Mouse (Mus musculus): ENCODE results near the gene Ugt1a9.

Ugt1a9 gene

DNA sequence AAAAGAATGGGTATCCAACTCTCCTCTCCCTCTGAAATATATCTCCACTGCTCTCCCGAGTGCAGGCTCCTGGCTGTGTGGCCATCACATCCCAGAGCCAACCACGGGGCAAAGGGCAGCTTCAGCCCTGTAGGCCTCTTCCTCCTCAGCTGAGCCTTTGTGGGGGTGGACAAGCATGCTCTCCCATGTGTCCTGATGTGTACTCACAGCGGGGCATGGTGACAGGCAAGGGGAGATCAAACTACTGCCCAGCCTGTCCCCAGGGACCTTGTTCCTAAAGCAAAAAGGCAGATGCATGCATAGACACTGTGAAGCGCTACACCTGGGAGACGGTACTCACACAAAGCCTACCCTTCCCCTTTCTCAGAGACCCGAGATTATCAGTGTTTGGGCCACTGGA is 189.5 kb downstream of the Ugt1a9 start:
- DNase-seq (ENCODE audit: low spot score), result peak; percentile 31

DNA sequence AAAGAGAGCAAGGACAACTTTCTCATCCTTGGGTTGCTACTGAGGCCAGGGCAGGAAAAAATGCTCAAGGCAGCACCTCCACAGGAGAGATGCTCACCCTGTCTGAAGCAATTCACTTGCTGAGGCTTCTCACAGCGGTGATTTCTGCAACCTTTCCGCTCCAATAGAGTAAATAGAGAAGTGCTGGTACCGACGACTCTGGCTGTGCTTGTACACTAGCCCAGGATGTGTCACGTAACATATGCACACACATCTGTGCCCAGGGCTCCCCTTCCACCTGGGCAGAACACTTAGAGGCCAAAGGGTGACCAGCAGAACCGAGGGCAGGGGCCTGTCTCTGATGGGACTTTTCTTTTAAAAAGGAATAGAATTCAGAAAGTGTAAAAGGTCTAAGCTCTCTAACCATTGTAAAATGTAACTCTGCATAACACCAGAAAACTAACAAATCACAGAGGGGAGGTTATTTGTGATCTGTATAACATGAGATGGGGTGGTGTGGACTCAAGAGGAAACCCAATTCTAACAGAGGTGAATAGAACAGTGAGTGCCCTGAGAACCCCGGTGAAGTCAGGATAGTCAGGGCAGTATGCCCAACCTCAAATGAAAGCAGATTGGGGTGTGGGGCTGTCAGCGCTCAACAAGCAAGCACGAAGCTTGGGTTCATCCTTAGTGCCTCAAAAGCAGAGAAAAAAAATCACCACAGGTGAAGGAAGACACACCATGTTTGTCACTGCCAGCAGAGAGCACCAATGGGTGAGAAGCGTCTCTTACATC is 190.2 kb downstream of the Ugt1a9 start:
- DNase-seq (ENCODE audit: low spot score), result no peak

- DNase-seq (ENCODE audit: low spot score), result no peak
Observed at GRCm38 (mm10) chr1:88261706-88262105, 191.1 kb downstream of the Ugt1a9 start.

DNA sequence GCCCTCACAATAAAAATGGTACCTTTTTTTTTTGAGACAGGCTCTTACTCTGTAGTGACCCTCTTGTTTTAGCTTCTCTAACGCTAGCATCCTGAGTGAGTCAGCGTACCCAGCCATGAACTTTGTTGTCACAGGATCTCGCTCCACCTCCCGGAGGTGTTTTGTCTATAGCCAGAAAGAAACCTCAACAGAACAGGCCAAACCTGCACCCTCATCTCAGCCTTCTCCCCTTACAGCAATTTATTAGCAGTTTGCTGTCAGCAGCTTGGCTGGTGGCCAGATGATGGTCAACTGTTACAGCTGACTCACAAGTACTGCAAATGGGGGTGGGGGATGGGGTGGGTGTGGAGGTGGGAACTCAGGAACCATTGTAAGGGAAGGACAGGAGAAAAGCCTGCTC is 191.7 kb downstream of the Ugt1a9 start:
- no peak for DNase-seq (ENCODE audit: low spot score)

GRCm38 (mm10) chr1:88262961-88263360 is 192.4 kb downstream of the Ugt1a9 start:
- DNase-seq (ENCODE audit: low spot score), result no peak

- DNase-seq (ENCODE audit: low spot score), result no peak
Observed at GRCm38 (mm10) chr1:88263778-88264177, 193.2 kb downstream of the Ugt1a9 start.

DNA sequence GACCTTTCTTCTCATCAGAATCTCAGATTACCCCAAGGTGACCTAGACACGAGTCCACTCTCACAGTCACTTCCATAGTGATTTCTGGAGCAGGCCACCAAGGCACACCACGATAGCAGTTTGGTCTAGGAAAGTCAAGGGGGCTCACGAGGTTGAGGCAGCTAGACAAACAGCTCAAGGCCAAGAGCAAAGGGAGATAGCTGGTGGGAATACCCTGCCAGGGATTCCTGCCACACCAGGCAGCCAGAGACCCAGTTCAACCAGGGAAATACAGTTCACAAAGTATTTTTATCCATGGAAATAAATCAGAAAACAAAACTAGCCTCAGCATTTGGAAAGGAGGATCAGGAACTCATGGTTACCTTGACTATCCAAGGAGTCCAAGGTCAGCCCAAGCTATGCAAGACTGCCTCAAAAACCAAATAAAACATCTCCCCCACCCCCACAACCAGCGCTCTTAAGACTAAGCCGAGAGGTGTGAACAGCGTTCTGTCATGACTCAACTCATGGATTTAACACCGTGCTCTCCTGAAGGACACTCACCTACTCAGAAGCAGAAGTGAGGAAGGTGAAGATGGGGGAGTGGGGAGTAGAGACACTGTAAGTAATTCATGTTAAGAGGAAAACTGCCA is 193.8 kb downstream of the Ugt1a9 start:
- no peak for DNase-seq (ENCODE audit: low spot score)

- no peak for DNase-seq (ENCODE audit: low spot score)
Observed at GRCm38 (mm10) chr1:88264869-88265240, 194.3 kb downstream of the Ugt1a9 start.

DNA sequence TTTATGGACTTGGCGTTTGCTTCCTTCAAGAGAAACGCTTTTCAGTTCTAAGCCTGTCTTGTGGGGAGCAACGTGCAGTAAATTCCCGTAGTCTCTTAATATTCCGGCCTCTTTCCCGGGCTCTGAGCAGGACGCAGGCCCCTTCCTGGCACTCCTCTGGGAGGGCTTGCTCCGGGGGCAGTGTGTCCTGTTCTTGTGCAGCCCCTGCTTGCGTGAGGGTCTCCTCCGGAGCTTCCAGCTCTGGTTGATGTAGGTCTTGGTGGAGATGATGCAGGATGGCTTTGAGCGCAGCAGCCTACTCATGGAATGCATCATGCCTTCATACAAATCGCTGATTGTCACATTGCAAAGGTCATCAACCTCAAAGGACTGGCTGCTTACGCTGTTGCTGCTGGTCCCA is 195.5 kb downstream of the Ugt1a9 start:
- DNase-seq (ENCODE audit: low spot score), result no peak

GRCm38 (mm10) chr1:88267489-88267888 is 196.9 kb downstream of the Ugt1a9 start:
- DNase-seq (ENCODE audit: low spot score), result no peak

DNA sequence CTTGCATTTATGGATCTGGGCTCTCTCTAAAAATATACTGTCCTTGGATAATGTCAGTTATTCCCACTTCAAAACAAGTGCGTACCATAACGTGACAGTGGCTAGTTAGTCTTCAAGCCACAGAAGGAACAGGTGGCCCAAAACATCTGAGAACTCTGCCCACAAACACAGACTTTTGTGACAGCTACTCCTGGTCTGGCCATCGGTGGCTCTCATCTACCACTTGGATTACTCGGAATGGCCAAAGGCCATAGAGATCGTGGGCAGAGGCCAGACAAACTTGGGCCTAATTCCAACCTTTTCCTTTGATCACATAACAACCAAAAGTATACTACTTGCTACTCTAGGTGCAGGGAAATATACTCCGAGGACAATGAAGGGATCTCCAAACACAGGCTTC is 197.5 kb downstream of the Ugt1a9 start:
- DNase-seq (ENCODE audit: low spot score), result no peak
